Mouse (Mus musculus): Measurements from ENCODE around the gene Agbl1.
"Not testable (repeated sequence)": the region's sequence is repeated elsewhere in the genome, so short reads cannot be mapped to it uniquely, and the experiment has no call there.

Agbl1 gene
- long read RNA-seq, experiment 1, result 0 reads
- long read RNA-seq, experiment 2, result 0 reads

GRCm38 (mm10) chr7:76229311-76229937 lies at the start of gene Agbl1:
Agbl1 (plus strand) TSS chr7:76229887.
- intact Hi-C loops (cut with DNase I), result no loop called here

DNA sequence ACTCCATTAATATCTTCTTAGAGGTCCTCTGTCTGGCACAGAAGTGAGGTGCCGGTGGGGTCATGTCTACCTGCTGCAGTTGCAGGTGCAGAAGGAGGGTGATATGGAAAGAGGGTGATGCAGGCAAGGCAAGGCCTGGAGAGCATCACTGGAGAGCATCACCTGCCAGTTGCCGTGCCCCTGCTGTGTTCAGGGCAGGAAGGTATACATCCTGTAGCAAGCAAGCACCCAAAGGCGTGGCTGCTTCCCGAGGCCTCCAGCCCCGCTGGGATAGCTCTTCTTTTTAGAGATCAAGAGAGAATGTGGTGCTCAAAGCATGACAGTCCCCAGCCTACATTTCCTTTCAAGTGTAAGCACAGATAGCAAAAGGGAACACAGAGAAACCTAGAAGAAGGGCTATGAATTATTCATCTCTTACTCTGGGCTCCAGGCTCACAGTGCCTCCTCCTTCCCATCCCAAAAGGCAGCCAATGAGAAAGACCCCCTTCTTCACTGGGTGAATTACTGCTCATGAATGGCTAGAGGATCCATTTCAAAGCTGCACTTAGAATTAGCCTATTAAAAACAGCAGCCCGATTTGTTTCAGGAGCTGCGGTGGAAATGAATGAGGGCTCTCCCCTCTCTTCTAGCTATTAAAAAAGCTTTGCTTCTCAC lies 44.6 kb upstream of the Agbl1 start:
- intact Hi-C loops (cut with DNase I), result no loop called here

- intact Hi-C loops (cut with DNase I), result no loop called here
These were observed 44.0 kb upstream of the Agbl1 start for GRCm38 (mm10) chr7:76185681-76186121.

DNA sequence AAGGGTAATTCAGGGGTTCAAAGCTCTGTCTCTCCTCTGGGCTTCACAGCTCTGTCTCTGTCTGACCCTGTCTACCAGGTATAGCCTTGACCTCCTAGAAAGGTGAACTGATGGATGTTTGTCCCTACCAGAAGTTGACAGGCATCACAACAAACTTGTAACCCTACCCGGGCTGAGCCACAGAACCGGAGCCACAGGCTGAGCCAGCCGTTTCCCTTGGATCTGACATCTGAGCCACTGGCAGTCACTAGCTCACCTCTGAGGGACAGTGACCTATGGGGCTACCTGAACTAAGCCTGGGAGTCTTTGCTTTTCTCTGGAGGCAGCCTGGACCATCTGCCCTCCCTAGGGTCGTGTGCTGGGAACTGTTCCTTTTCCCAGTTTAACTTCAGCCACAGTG lies 11.1 kb upstream of the Agbl1 start:
- intact Hi-C loops (cut with DNase I), result no loop called here

- intact Hi-C loops (cut with DNase I), result no loop called here
These were observed 9.8 kb upstream of the Agbl1 start for GRCm38 (mm10) chr7:76219797-76220469.

DNA sequence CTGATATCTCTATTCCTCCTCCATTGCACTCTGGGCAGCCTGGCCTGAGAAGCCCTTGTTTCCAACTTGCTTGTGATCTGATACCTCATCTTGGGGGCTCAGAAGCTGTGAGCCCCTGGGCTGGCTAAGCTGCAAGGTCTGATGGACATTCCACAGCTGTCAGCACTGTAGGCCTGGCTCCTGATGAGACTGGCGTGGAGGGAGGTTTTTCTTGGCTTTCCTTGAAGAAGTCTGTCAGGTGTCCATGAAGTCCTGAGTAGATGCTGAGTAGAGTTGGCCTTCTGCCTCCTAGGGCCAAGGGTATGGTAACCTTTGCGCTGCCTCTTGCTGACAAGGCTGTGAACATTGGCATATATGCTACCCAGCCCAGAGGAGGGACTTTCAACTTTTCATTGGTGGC lies 7.0 kb upstream of the Agbl1 start:
- intact Hi-C loops (cut with DNase I), result no loop called here

- intact Hi-C loops (cut with DNase I), result no loop called here
These were observed 806 bp upstream of the Agbl1 start for GRCm38 (mm10) chr7:76228881-76229280.

- intact Hi-C loops (cut with DNase I), result no loop called here
These were observed 4.6 kb downstream of the Agbl1 start for GRCm38 (mm10) chr7:76234321-76234720.

DNA sequence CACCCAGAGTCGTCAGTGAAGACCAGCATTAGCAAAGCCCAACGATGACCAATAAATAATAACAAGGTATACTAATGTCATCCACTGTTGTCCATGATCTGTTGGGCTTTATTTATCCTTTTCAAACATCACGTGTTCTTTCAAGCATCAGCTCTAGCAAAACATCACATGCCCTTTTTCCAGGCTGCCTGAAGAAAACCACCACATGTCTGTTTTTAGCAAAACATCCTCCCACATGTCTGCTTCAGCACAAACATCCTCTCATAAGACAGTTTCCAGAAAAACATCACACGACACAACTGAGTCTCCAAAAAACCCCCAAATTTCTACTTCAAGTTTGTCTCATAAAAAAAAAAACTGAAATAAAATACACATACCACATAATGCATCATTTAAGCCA lies 7.8 kb downstream of the Agbl1 start:
- intact Hi-C loops (cut with DNase I), result no loop called here

- intact Hi-C loops (cut with DNase I), result not testable (repeated sequence)
These were observed 15.2 kb downstream of the Agbl1 start for GRCm38 (mm10) chr7:76244839-76245238.

GRCm38 (mm10) chr7:76275061-76275460 lies 45.4 kb downstream of the Agbl1 start:
- intact Hi-C loops (cut with DNase I), result no loop called here

DNA sequence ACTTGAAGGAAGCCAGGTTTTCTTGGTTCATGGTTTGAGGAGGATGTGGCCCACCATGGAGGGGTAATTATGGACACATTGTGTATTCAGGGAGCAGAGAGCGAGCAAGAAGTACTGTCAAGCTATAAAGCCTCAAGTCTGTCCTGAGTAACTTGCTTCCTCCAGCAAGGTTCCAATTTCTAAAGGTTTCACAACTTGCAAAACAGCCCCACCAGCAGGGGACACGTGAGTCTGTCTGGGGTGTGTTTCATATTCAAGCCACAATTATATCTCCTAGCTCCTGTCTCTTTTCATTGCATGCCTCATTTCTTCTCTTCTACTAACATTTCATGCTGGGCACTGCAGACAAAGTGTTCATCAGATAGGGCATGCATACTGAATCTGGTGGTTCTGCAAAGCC lies 53.1 kb downstream of the Agbl1 start:
- intact Hi-C loops (cut with DNase I), result no loop called here

DNA sequence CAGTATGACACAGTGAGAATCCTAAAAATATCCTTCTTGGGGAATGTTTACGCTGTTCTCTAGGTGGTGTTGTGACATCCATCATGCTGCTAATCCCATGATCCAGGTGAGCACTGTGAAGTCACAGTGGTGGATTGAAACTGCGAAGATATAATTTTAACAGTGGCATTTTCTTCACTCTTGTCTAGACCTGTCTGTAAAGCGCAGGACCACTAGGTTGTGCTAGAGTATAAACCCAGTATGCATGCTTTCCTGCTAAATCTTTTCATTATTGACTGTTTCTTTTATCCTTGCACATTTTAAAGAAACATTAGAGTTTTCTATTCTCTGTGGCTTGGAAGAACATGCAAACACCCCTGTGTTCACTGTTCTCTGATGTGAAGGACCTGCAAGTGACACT lies 57.8 kb downstream of the Agbl1 start:
- intact Hi-C loops (cut with DNase I), result loop anchor here (5.0 kb wide), 1 partner anchor 65 kb away; no protein-coding TSS in a partner anchor

DNA sequence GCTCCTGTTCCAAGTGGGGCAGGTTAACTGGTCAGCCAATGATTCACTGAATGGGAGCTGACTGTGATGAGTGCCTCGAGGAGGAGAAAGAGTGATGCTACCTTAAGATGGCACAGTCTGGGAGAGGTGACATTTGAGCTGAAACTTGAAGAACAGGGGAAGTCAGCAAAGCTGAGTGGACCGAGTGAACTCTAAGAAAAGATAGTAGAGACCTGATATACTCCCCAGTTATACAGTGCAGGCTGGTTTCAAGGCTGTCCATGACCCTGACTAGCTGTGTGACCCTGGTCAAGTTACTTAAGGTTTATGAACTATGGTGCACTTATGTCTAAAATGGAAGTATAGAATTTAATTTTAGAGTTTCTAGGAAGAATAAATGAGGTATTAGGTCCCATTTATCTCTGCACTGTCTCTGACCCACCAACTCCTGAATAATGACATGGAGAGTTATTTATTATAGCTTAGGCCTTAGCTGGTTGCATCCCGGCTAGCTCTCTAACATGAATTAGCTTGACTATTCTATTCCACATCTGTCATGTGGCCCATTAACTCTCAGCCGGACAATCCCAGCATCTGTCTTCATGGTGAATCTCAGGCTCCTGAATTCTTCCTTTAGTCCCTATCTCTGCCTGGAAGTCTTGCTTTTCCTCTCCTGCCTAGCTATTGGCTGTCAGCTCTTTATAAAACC lies 92.3 kb downstream of the Agbl1 start:
- intact Hi-C loops (cut with DNase I), result no loop called here

- intact Hi-C loops (cut with DNase I), result no loop called here
These were observed 96.4 kb downstream of the Agbl1 start for GRCm38 (mm10) chr7:76326091-76326490.

- intact Hi-C loops (cut with DNase I), result no loop called here
These were observed 109.6 kb downstream of the Agbl1 start for GRCm38 (mm10) chr7:76339308-76339707.

DNA sequence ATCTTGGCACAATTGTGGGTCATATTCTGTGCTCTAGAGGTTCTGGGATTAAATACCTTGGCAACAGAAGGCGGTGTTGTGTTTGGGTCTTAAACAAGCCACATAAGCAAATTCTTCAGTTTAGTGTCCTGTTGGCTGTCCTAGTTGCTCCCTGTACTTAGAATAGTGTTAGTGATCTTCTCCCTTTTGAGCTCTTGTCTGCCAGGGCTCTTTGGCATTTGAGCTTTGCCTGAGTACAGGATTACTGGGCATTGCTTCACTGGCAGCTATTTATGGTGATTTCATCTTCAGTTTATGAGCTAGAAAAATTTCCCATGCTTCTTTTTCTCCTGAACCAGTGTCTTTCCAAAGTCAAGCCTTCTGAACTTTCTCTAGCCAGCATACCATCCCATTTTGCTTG lies 111.9 kb downstream of the Agbl1 start:
- intact Hi-C loops (cut with DNase I), result no loop called here

- intact Hi-C loops (cut with DNase I), result loop anchor here (5.0 kb wide), 2 partner anchors 66 to 426 kb away; no protein-coding TSS in a partner anchor
These were observed 123.8 kb downstream of the Agbl1 start for GRCm38 (mm10) chr7:76353469-76353868.

- intact Hi-C loops (cut with DNase I), result loop anchor here (5.0 kb wide), 2 partner anchors 67 to 427 kb away; no protein-coding TSS in a partner anchor
These were observed 124.8 kb downstream of the Agbl1 start for GRCm38 (mm10) chr7:76354510-76354909.

DNA sequence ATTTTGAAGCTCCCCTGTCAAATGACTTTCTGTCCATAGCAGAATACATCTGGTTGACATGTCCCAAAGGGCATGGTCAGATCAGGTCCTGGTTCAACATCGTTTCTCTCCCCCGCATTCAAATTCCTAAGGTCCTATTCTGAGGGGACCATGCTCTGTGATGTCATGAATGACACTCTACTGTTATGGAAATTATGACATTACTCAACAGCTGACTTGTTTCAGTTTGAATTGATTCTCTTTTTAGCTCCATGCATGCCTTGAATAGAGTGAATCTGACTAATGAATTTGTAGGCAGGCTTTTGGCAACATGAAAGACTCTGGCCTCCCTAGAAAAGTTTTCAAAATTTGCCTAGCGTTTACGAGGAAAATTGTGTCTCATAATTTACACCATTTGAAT lies 141.6 kb downstream of the Agbl1 start:
- intact Hi-C loops (cut with DNase I), result no loop called here

- intact Hi-C loops (cut with DNase I), result no loop called here
These were observed 149.8 kb downstream of the Agbl1 start for GRCm38 (mm10) chr7:76379493-76379892.

DNA sequence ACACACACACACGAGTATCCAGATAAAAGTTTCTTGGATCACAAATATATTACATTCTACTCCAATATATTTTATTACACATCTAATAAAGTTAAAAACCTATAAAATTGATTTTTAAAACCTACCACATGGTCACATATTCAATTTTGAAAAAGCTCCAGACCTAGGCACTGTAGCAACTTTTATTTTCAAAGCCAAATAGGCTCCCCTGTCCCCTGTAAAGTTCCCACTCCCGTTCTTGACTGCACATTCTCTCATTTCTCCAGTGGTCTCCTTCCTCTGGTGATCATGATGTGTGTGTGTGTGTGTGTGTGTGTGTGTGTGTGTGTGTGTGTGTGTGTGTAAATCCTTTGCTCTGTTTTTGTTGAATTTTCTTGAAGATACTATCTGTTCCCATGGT lies 152.3 kb downstream of the Agbl1 start:
- intact Hi-C loops (cut with DNase I), result no loop called here

Data from adrenal gland (tissue).